Mouse (Mus musculus) regulatory T cell (primary cell): Measurements from ENCODE around the gene Nop58.
"Not testable (repeated sequence)": the region's sequence is repeated elsewhere in the genome, so short reads cannot be mapped to it uniquely, and the experiment has no call there.

ENCODE experiments used
- in situ Hi-C: fragments of 300-600 bp; cut with MboI, MseI; formaldehyde crosslinking; loops from one replicate; pipeline ENCODE4 v1.15.1; 2025; ENCODE audit warnings: high pct_unique_total_duplicates

The Nop58 gene

DNA sequence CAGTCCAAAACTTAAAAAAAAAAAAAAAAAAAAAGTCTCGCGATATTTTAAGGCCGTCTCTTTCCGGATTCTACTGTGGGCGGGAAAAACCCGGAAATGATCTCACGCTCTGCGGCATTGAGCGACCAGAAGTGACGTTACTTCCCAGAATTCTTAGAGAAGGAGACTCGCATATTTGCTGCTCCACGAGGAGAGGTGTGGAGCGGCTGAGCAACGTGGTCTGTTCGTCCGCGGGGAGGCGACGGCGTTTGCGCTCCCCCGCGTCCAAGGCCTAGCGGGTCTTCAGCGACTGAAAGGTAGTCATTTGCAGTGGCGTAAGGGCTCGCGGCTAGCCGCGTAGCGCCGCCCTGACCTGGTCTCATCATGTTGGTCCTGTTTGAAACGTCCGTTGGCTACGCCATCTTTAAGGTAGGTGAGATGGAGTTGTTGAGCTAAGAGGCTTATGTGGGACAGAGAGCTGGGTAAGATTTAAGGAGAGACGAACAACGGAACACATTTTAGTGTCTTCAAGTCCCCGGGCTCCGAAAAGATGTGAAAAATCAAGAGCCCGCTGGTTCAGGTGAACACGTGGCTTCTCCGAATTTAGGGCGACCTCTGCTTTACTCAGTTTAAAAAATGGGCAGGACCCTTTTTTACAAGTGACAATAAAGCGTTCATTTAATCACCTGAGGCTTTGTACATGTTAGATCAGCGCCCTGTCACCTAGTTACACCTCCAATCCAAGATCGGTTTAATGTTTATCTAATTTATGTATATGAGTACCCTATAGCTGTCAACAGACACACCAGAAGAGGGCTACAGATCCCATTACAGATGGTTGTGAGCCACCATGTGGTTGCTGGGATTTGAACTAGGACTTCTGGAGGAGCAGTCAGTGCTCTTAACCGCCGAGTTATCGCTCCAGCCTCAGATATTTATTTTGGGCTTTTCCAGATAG lies at the start of gene Nop58:
TSS of gene Nop58 (plus strand) at position 153 of the 937 bp plus-strand sequence.
- in situ Hi-C loops, result no loop called here

DNA sequence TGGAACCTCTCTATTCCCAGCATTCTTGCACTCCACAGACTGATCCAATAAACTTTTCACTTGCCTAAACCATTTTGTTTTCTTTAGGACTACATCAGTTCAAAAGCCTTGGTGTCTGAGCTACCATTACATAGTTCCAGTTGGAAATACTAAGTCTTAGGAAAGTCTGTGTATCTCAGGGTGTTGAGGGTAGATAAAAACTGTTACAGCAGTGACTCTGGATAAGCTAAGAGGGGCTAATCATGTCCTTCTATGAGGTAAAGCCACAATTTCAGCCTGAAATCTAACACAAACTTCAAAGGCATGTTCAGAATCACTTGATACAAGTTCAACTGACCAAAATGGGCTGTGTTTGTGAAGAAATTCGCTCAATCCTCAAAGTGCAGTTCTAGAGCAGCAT lies 48.4 kb upstream of the Nop58 start:
- in situ Hi-C loops, result no loop called here

DNA sequence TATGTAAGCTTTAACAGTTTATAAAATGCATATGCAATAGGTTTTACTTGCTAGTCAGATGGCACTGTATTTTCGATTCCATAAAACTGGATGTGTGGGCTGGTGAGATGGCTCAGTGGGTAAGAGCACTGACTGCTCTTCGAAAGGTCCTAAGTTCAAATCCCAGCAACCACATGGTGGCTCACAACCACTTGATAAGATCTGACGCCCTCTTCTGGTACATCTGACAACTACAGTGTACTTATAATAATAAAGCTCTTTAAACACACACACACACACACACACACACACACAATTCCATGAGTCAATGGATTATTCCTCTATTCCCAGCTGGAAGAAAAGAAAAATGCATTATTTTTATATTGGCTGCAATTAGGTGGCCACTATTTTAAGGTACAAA lies 46.4 kb upstream of the Nop58 start:
- in situ Hi-C loops, result no loop called here

DNA sequence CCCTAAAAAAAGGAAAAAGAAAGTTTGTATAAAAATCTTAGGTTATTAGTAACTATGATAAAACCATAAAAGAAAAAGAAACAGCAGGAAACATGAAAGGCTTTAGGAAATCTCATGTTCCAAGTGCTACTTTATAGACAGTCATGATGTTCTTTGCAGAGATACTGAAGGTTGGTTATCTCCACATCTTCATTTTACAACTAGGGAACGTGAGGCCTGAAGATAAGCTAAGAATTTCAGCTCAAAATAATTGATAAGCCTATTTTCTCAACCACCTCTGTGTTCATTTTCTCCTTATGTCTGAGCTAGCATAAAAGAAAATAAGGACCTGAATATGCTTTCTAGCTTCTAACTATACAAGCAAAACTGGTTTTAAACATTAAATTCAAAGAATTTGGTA lies 42.3 kb upstream of the Nop58 start:
- in situ Hi-C loops, result no loop called here

DNA sequence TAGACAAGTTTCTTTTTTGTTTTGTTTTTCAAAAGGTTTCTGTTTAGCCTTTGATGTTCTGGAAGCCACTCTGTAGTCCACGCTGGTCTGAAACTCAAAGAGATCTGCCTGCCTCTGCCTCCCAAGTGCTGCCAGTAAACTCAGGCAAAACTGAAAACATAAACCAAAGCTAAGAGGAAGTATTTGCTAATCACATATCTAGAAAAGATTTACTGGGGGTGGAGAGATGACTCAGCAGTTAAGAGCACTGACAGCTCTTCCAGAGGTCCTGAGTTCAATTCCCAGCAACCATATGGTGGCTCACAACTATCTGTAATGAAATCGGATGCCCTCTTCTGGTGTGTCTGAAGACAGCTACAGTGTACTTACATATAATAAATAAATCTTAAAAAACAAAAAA lies 38.3 kb upstream of the Nop58 start:
- in situ Hi-C loops, result not testable (repeated sequence)

DNA sequence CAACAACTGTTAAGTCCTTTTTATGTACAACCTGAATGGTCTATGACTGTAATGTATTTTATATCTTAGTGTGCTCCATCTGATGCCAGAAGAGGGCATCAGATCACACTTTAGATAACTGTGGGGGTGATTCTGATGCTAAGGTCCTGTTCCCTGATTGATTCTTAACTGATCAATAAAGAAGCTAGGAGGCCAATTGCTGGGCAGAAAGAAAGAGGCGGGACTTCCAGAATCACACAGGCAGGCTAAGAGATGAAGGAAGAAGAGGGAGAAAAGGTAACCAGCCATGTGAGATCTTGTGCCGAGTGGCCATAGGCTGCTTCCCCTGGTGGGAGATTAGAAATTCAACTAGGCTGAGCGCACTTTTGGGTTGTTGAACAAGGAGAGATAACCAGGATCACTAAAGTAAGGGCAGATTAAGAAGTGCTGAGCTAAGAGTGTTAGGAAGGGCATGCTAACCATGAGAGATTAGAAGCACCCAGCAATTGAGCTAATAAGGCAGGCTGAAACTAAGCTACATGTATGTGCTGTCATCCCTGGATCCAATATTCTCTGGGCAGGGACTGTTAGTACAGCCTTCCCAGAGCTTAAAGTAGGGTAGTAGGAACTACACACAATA lies 33.5 kb upstream of the Nop58 start:
- in situ Hi-C loops, result loop anchor here (25.0 kb wide), 1 partner anchor 1111 kb away; no protein-coding TSS in a partner anchor

DNA sequence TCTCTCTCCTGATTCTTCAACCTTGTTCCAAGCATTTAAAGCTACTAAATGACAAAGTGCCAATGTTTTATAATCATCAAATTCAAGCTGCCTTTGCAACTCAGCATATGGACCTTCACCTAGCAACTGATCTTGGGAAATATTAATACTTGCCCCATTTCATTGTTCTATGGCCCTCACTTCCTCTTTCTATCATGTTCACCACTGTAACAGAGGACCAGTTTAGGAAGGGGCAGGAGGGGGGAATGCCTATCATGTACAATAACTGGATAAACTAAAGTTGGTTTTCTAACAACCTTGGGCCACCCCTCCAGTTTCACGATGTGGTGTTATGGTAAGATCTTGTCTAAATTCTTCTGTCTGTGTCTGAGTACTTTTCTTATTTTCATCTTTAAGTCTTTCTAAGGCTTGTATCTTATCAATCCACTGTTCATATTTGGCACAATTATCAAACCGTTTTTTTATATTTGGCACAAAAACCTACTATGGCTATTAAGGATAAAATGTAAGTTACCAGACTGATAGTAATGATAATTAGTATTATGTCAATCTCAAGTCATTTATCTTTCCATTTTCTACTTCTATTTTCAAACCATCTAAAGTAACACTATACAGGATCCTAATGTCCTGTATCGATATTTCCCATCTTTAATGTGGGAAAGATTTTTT lies 31.4 kb upstream of the Nop58 start:
- in situ Hi-C loops, result loop anchor here (25.0 kb wide), 1 partner anchor 1109 kb away; no protein-coding TSS in a partner anchor

DNA sequence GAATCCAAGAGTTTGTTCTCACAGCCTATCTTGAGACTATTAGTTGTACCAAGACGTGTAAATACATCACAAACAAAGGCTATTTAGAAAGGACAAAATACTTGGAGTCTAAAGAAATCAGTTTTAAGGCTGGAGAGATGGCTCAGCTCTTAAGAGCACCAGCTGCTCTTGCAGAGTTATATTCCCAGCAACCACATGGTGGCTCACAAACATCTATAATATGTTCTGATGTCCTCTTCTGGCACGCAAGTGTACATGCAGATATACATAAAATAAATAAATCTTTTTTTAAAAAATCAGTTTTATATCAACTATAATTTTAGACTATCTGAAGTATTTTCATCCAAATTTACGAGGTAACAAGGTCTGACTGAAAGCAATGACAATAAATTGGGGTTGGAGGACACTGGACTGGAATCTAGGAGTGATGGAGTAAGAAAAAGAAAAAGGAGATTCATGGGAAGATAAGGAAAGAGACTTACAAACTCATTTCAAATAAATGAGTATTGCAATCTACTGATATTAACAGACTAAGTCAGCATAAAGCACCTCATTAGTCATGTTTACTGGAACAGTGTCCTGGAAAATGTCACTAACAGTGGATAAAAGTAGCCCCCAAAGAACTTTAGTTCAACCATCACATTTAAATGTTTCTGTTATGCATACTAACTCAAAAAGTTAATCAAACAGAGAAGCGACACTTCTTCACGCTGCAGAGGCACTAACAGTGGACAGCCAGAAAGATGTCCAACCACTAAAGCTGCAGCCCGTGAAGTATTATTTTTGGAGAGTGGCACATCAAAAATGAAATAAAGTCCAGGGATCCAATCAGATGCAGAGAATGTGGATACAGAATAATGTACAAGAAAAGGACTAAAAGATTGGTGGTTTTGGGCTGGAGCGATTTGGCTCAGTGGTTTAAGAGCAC lies 28.3 kb upstream of the Nop58 start:
- in situ Hi-C loops, result loop anchor here (25.0 kb wide), 1 partner anchor 1106 kb away; no protein-coding TSS in a partner anchor

DNA sequence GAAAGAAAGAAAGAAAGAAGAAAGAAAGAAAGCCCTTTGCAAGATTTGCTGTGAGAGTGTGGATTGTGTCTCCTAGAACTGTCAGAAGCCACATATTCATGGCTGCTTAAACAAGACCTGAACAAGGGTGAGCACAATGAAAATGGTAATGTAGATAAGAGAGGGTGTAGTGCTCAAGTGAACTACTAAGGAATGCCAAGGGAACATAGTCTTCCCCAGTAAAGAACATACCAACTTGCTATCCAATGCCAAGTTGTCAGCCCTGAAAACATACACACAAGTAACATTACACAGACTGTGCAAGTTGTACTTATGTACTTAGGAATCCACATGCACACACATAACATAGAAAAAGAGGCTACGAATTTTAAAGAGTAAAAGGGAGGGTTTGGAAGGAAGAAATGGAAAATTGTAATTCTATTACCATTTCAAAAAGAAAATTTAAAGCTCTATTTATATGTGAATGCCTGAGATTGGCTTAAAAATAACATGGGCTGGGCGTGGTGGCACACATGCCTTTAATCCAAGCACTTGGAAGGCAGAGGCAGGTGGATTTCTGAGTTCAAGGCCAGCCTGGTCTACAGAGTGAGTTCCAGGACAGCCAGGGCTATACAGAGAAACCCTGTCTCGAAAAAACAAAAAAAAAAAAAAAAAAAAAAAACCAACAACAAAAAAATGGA lies 21.2 kb upstream of the Nop58 start:
- in situ Hi-C loops, result loop anchor here (25.0 kb wide), 1 partner anchor 1099 kb away; no protein-coding TSS in a partner anchor

DNA sequence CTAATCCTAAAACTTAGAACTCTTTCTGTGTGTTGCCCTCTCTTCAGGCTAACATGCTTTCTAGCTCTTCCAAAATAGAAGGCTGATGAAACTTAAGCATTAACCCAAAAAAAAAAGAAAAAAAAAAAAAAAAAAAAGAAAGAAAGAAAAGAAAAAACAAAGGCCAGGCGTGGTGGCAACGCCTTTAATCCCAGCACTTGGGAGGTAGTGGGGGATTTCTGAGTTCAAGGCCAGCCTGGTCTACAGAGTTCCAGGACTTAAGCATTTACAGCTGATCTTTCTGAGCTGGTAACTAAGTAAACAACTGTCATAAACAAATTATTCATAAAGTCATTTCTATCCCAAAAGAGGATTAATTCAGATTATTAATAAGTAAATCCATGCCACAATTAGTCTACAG lies 15.9 kb upstream of the Nop58 start:
- in situ Hi-C loops, result loop anchor here (25.0 kb wide), 1 partner anchor 1093 kb away; no protein-coding TSS in a partner anchor

DNA sequence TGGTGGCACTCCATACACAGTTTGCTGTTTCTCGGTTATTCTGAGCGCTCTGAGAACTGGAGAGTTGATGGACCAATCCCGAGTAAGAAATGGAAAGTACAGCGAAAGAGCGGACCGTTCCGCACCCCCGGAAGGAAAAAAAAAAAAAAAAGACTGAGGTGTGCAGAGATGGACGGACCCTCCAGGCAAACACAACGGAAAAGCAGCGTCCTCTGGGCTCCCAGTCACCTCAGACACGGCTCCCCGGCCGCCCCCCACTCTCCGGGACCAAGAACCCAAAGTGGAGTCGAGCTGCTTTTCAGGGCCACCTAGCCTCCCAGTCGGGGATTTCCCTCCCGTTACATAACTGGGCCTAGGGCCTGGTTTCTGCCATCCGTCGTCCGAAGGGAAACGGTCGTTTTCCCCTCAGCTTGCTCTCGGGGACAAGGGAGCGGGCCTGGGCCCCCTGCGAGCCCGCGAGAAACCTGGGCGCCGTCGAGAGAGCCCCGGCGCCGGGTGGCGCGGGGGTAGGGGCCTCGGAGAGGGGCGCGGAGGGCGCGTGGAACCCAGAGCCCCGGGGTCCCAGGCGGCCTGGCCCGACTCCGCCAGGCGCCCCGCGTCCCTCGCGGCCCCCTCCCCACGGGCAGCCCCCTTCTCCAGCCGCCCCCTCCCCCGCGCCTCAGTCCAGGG lies 14.7 kb upstream of the Nop58 start:
- in situ Hi-C loops, result loop anchor here (10.0 to 25.0 kb wide), 2 partner anchors 1092 to 1245 kb away; partner anchors contain the start of gene Clk1

DNA sequence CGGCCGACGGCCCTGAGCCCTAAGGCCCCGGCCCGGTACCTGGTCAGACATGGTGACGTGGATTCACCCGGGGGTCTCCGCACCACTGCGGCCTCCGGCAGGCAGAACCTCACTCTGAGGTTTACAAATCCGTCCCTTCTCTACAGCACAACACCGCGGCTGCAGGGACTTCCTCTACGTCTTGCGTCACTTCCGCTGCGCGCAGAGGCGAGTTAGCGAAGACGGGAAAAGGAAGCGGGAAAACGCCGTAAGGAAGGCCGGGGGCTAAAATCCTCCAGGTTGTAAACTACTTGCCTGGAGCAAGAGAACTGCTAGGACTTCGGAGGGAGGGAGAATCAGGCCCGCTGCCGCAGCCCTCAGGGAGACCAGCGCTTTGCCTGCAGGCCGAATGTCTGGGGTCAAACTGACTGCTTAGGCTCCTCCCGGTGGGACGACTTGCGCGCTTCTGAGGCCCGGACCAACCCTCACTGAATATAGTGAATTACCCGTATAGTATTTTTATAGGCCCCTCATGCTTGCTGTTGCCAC lies 14.1 kb upstream of the Nop58 start, which contains the start of gene Sumo1:
TSS of gene Sumo1 (minus strand) at position 194 of the 528 bp plus-strand sequence.
- in situ Hi-C loops, result loop anchor here (10.0 to 25.0 kb wide), 2 partner anchors 1092 to 1246 kb away; partner anchors contain the start of gene Clk1

DNA sequence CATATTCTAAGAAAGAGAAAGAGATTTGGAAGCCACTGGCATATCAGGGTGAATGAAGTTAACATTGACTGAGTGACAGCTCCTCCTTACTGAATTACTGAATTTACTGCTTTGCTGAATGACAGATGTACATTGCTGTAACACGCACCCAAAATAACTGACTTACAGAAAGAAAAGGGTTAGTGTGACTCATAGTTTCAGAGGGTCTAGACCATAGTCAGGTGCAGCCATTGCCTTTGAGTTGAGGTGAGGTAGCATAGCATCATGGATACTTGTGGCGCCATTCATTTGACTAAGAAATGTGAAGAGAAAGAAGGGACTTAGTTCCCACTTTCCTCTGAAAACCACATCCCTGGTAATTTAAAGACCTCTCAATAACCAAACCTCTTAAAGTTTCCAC lies 11.1 kb upstream of the Nop58 start:
- in situ Hi-C loops, result loop anchor here (10.0 to 25.0 kb wide), 2 partner anchors 1089 to 1249 kb away; partner anchors contain the start of gene Clk1

DNA sequence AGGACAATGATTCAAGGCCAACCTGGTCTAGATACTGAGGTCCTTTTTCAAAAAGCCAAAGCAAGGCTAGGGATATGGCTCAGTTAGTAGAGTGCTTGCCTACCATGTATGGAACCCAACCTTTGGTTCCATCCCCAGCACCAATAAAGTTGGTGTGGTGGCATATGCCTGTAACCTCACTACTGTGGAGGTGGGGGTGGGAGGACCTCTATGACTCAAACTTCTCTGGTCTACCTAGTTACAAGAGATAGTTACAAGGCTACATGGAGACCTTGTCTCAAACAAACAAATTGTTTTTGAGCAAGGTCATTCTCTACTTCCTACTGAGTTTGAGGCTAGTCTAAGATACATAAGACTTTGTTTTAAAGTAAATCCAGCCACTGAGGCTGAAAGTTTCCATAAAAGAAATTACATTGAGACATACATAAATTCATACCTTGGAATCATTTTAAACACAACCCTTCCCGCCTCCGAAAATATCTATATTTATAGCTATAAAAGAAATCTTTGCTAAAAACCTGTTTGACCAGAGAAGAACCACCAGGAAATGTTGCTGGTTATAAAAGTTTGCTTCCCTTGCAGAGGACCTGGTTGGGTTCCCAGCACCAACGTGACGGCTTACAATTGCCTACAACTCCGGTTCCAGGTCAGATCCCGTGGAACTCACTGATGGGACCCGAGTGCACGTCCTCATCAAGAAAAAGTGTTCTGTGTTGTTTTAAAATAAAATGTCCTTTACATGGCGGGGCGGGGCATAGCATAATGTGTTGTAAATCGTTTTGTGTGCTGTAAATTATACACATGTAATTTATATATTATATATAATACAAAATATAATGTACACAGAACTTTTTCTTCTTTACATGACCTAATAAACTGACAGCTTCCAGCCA lies 599 bp upstream of the Nop58 start:
- in situ Hi-C loops, result no loop called here

DNA sequence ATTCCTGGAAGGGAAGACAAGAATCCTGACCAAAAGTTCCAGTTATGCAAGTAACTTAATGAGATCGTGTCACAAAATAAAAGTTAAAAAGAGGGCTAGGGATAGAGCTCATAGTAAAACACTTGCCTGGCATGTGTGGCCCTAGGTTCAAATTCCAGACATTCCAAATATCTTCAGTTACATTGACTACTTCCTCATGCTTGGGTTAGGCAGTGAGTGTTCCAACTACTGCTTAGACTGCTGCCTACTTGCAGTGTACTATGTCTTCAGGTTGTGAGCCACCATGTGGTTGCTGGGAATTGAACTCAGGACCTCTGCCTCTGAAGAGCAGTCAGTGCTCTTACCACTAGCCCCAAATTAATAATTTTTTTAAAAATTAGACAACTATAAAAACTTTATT lies 2.7 kb downstream of the Nop58 start:
- in situ Hi-C loops, result no loop called here

DNA sequence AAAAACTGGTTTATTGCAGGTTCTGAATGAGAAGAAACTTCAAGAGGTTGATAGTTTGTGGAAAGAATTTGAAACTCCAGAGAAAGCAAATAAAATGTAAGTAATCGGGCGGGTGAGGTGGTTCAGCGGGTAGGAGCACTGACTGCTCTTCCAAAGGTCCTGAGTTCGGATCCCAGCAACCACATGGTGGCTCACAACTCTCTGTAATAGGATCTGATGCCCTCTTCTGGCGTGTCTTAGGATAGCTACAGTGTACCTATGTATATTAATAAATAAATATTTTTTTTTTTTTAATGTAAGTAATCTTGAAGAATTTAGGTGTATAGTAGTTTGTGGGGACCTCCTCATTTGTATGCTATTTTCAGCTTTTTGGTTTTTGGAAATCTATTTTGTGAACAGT lies 5.7 kb downstream of the Nop58 start:
- in situ Hi-C loops, result no loop called here

DNA sequence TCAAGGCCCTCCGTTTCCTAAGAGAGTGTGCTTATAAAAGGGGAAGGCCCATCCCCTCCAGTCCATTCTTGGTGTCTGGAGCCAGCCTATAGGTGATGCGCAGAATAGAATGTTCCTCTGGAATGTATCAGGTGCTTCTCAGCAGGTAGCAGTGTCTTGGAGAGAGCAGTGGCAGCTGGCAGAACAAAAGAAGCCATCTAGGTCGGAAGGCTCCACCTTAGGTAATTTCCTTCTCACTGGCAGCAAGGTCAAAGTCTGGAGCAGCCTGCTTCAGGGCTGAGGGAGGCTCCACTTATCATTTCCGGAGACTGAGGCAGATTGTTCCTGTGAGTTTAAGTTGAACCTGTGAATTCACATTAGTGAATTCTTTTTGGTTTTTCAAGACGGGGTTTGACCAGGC lies 13.0 kb downstream of the Nop58 start:
- in situ Hi-C loops, result no loop called here

DNA sequence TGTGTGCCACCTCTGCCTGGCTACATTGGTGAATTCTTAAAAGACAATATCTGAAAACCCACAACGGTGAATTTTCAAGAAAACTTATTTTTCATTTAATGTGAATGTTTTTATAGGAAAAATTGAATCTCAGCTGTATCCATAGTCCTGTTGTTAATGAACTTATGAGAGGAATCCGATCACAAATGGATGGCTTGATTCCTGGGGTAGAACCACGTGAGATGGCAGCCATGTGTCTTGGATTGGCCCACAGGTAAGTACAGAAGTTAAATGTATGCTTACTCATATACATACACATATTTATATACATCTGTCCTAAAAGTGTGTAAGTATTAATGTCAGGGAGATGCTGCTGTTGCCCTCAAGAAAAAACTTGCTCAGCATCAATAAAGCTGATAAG lies 13.4 kb downstream of the Nop58 start:
- in situ Hi-C loops, result no loop called here
